Mouse (Mus musculus): ENCODE results near the gene Tecta. TPM values are rescaled to one million over a fixed set of nuclear protein-coding genes. Genes with fewer than 3 reads are reported as not detected.

The Tecta gene
- polyA plus RNA-seq, 1 experiment from 2014 or later, result 0.43 TPM

DNA sequence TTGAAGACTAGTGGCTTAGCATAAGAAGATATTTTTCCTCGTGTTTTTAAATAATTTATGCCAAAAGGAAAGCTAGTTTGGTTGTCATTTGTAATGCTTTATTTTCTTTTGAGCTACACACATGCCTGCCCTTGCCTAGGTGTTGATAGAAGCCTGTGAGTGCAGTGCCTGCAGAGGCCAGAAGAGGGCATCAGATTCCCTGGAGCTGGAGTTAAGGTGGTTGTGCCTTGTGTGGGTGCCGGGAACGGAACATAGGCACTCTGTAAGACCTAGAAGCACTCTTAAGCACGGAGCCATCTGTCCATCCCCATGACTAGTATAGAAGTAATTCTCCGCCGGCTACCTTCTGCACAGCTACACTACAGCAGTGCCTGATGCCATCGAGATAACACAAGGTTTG, 79.1 kb downstream of the Tecta start:
- H3K36me3 ChIP-seq (ENCODE audit: control insufficient read depth, insufficient read depth, low read length), result no peaks in the 10 kb centered on the region
- H3K9ac ChIP-seq (ENCODE audit: low read depth, low read length), result no peak overlapping the region
- H3K9me3 ChIP-seq (ENCODE audit: control insufficient read depth, low read length), result no peaks in the 10 kb centered on the region
- no peak overlapping the region for H3K4me2 ChIP-seq (replicated peaks; ENCODE audit: low read depth, low read length)
- ATAC-seq (ENCODE audit: low FRiP score, low TSS enrichment), result no peak
- no peaks in the 10 kb centered on the region for H3K27me3 ChIP-seq (ENCODE audit: control insufficient read depth, insufficient read depth, low read length)
- 90% methylated on average over 7 of the region's 7 CpGs for WGBS
- no peak overlapping the region for H3K27ac ChIP-seq (ENCODE audit: low read depth, low read length)
- H3K4me1 ChIP-seq (ENCODE audit: control insufficient read depth, insufficient read depth, low read length), result no peaks in the 10 kb centered on the region
- H3K4me3 ChIP-seq (ENCODE audit: low read length), result no peak overlapping the region

GRCm38 (mm10) chr9:42318455-42318987, 81.2 kb downstream of the Tecta start:
- H3K27ac ChIP-seq (ENCODE audit: low read depth, low read length), result no peak overlapping the region
- H3K4me1 ChIP-seq (ENCODE audit: control insufficient read depth, insufficient read depth, low read length), result no peaks in the 10 kb centered on the region
- H3K9me3 ChIP-seq (ENCODE audit: control insufficient read depth, low read length), result no peaks in the 10 kb centered on the region
- H3K4me3 ChIP-seq (ENCODE audit: low read length), result no peak overlapping the region
- no peak overlapping the region for H3K9ac ChIP-seq (ENCODE audit: low read depth, low read length)
- no peak overlapping the region for H3K4me2 ChIP-seq (replicated peaks; ENCODE audit: low read depth, low read length)
- 89% methylated on average over 9 of the region's 9 CpGs for WGBS
- H3K36me3 ChIP-seq (ENCODE audit: control insufficient read depth, insufficient read depth, low read length), result no peaks in the 10 kb centered on the region
- H3K27me3 ChIP-seq (ENCODE audit: control insufficient read depth, insufficient read depth, low read length), result no peaks in the 10 kb centered on the region
- no peak for ATAC-seq (ENCODE audit: low FRiP score, low TSS enrichment)

- no peak overlapping the region for H3K27ac ChIP-seq (ENCODE audit: low read depth, low read length)
- WGBS, result 69% methylated on average over 3 of the region's 3 CpGs
- no peak overlapping the region for H3K9ac ChIP-seq (ENCODE audit: low read depth, low read length)
- no peak overlapping the region for H3K4me3 ChIP-seq (ENCODE audit: low read length)
- H3K4me1 ChIP-seq (ENCODE audit: control insufficient read depth, insufficient read depth, low read length), result no peaks in the 10 kb centered on the region
- ATAC-seq (ENCODE audit: low FRiP score, low TSS enrichment), result no peak
- no peak overlapping the region for H3K4me2 ChIP-seq (replicated peaks; ENCODE audit: low read depth, low read length)
- no peaks in the 10 kb centered on the region for H3K27me3 ChIP-seq (ENCODE audit: control insufficient read depth, insufficient read depth, low read length)
- no peaks in the 10 kb centered on the region for H3K36me3 ChIP-seq (ENCODE audit: control insufficient read depth, insufficient read depth, low read length)
- H3K9me3 ChIP-seq (ENCODE audit: control insufficient read depth, low read length), result no peaks in the 10 kb centered on the region
Observed at GRCm38 (mm10) chr9:42317337-42317736, 82.4 kb downstream of the Tecta start.

- no peak overlapping the region for H3K27ac ChIP-seq (ENCODE audit: low read depth, low read length)
- no peak for ATAC-seq (ENCODE audit: low FRiP score, low TSS enrichment)
- H3K4me1 ChIP-seq (ENCODE audit: control insufficient read depth, insufficient read depth, low read length), result no peaks in the 10 kb centered on the region
- H3K9ac ChIP-seq (ENCODE audit: low read depth, low read length), result no peak overlapping the region
- no peaks in the 10 kb centered on the region for H3K27me3 ChIP-seq (ENCODE audit: control insufficient read depth, insufficient read depth, low read length)
- no peak overlapping the region for H3K4me2 ChIP-seq (replicated peaks; ENCODE audit: low read depth, low read length)
- no peaks in the 10 kb centered on the region for H3K9me3 ChIP-seq (ENCODE audit: control insufficient read depth, low read length)
- H3K4me3 ChIP-seq (ENCODE audit: low read length), result no peak overlapping the region
- 76% methylated on average over 3 of the region's 3 CpGs for WGBS
- H3K36me3 ChIP-seq (ENCODE audit: control insufficient read depth, insufficient read depth, low read length), result no peaks in the 10 kb centered on the region
Observed at GRCm38 (mm10) chr9:42315816-42316215, 83.9 kb downstream of the Tecta start.

DNA sequence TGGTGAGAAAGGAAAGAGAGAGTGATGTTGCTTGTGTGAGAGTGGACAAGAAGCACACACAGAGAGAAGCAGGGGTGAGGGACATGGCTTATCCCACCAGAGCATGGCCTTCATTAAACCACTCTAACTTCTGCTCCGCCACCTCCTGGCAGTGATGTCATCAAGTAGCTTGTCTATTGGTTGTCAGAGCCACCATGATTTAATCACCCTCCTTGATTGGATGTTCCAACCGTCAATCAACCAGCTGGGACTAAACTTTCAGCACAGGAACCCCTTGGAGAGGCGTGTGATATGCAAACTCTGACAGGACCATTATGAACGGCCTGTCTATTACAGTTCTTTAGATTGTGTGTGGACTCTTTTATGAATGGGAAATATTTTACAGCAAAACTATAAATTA, 84.8 kb downstream of the Tecta start:
- no peak overlapping the region for H3K27ac ChIP-seq (ENCODE audit: low read depth, low read length)
- WGBS, result 65% methylated on average over 4 of the region's 4 CpGs
- H3K4me3 ChIP-seq (ENCODE audit: low read length), result no peak overlapping the region
- ATAC-seq (ENCODE audit: low FRiP score, low TSS enrichment), result no peak
- no peak overlapping the region for H3K4me2 ChIP-seq (replicated peaks; ENCODE audit: low read depth, low read length)
- H3K4me1 ChIP-seq (ENCODE audit: control insufficient read depth, insufficient read depth, low read length), result no peaks in the 10 kb centered on the region
- H3K36me3 ChIP-seq (ENCODE audit: control insufficient read depth, insufficient read depth, low read length), result no peaks in the 10 kb centered on the region
- no peaks in the 10 kb centered on the region for H3K9me3 ChIP-seq (ENCODE audit: control insufficient read depth, low read length)
- H3K27me3 ChIP-seq (ENCODE audit: control insufficient read depth, insufficient read depth, low read length), result no peaks in the 10 kb centered on the region
- no peak overlapping the region for H3K9ac ChIP-seq (ENCODE audit: low read depth, low read length)

DNA sequence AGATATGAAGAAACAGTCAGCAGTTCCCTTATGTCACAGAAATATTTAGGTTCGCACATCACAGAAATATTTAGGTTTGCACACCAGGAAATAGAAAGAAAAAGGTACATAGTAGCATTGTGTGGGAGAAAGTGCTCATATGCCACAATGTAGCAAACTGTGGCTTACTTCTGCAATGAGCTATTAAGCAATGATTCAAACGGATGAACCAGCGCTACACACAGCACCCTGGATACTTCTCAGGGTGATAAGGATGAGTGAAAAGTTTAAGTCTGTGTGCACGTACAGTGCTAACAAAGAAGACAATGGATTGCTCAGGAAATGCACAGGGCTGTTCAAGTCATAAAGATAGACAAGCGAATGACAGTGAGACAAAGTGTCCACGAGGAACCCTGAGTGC, 85.3 kb downstream of the Tecta start:
- H3K4me2 ChIP-seq (replicated peaks; ENCODE audit: low read depth, low read length), result no peak overlapping the region
- H3K9me3 ChIP-seq (ENCODE audit: control insufficient read depth, low read length), result no peaks in the 10 kb centered on the region
- 84% methylated on average over 6 of the region's 6 CpGs for WGBS
- no peaks in the 10 kb centered on the region for H3K4me1 ChIP-seq (ENCODE audit: control insufficient read depth, insufficient read depth, low read length)
- no peak overlapping the region for H3K27ac ChIP-seq (ENCODE audit: low read depth, low read length)
- H3K4me3 ChIP-seq (ENCODE audit: low read length), result no peak overlapping the region
- no peaks in the 10 kb centered on the region for H3K27me3 ChIP-seq (ENCODE audit: control insufficient read depth, insufficient read depth, low read length)
- no peak for ATAC-seq (ENCODE audit: low FRiP score, low TSS enrichment)
- H3K9ac ChIP-seq (ENCODE audit: low read depth, low read length), result no peak overlapping the region
- H3K36me3 ChIP-seq (ENCODE audit: control insufficient read depth, insufficient read depth, low read length), result no peaks in the 10 kb centered on the region

GRCm38 (mm10) chr9:42313872-42314271, 85.9 kb downstream of the Tecta start:
- Histone ChIP-seq H3K4me2 (replicated peaks; ENCODE audit: low read depth, low read length) (no peak overlapping the region), H3K27me3 (ENCODE audit: control insufficient read depth, insufficient read depth, low read length) (no peaks in the 10 kb centered on the region), H3K36me3 (ENCODE audit: control insufficient read depth, insufficient read depth, low read length) (no peaks in the 10 kb centered on the region), H3K9me3 (ENCODE audit: control insufficient read depth, low read length) (no peaks in the 10 kb centered on the region), H3K27ac (ENCODE audit: low read depth, low read length) (no peak overlapping the region), H3K9ac (ENCODE audit: low read depth, low read length) (no peak overlapping the region), H3K4me1 (ENCODE audit: control insufficient read depth, insufficient read depth, low read length) (no peaks in the 10 kb centered on the region), H3K4me3 (ENCODE audit: low read length) (no peak overlapping the region)
- no peak for ATAC-seq (ENCODE audit: low FRiP score, low TSS enrichment)
- 20% methylated on average over 3 of the region's 3 CpGs for whole genome bisulfite sequencing

- 80% methylated on average over 3 of the region's 3 CpGs for WGBS
- Histone ChIP-seq H3K27ac (ENCODE audit: low read depth, low read length) (no peak overlapping the region), H3K4me3 (ENCODE audit: low read length) (no peak overlapping the region), H3K4me2 (replicated peaks; ENCODE audit: low read depth, low read length) (no peak overlapping the region), H3K4me1 (ENCODE audit: control insufficient read depth, insufficient read depth, low read length) (no peaks in the 10 kb centered on the region), H3K27me3 (ENCODE audit: control insufficient read depth, insufficient read depth, low read length) (no peaks in the 10 kb centered on the region), H3K9ac (ENCODE audit: low read depth, low read length) (no peak overlapping the region), H3K9me3 (ENCODE audit: control insufficient read depth, low read length) (no peaks in the 10 kb centered on the region), H3K36me3 (ENCODE audit: control insufficient read depth, insufficient read depth, low read length) (no peaks in the 10 kb centered on the region)
- no peak for ATAC-seq (ENCODE audit: low FRiP score, low TSS enrichment)
Observed at GRCm38 (mm10) chr9:42311311-42311710, 88.4 kb downstream of the Tecta start.

GRCm38 (mm10) chr9:42303894-42304293, 95.8 kb downstream of the Tecta start:
- no peaks in the 10 kb centered on the region for H3K27me3 ChIP-seq (ENCODE audit: control insufficient read depth, insufficient read depth, low read length)
- ATAC-seq (ENCODE audit: low FRiP score, low TSS enrichment), result no peak
- no peaks in the 10 kb centered on the region for H3K4me1 ChIP-seq (ENCODE audit: control insufficient read depth, insufficient read depth, low read length)
- no peak overlapping the region for H3K4me3 ChIP-seq (ENCODE audit: low read length)
- H3K36me3 ChIP-seq (ENCODE audit: control insufficient read depth, insufficient read depth, low read length), result no peaks in the 10 kb centered on the region
- 89% methylated on average over 4 of the region's 4 CpGs for WGBS
- H3K9ac ChIP-seq (ENCODE audit: low read depth, low read length), result no peak overlapping the region
- H3K27ac ChIP-seq (ENCODE audit: low read depth, low read length), result no peak overlapping the region
- H3K4me2 ChIP-seq (replicated peaks; ENCODE audit: low read depth, low read length), result no peak overlapping the region
- H3K9me3 ChIP-seq (ENCODE audit: control insufficient read depth, low read length), result no peaks in the 10 kb centered on the region
